Mouse (Mus musculus): ENCODE data around the gene Upb1.
"Not testable (repeated sequence)": the region's sequence is repeated elsewhere in the genome, so short reads cannot be mapped to it uniquely, and the experiment has no call there.

The Upb1 gene

DNA sequence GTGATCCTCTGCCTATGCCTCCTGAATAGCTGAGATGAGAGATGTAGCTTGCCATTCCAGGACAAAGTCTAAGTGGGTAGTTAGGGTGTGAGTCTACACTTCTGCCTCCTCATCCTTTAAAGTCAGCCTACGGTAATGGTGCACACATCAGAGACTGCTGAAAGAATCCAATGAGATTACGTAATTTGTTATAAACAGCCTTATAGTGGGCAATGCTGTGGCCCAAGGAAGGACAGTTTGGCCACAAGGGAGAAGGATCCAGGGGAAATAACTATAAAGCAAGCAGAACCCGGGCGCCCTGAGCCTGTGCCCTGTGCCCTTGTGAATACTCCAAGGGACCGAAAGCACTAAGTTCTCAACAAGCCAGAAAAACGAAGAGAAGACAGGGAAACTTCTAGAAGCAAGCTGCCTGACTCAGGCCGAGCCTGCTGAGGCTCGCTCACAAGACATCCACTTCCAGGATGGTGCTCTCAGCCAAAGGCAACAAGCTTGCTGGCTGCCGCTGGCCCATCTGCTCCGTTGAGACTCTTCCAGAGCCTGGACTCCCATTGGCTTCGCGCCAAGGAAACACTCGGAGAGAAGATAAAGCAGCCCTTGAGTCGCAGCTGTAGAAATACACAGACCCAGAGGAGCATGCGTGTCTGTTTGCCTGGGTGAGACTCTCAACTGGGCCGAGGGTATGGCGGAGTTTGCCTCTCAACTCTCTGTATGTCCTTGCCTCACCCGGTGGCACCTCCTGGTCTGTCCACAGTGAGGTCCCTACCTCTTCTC, 55.3 kb downstream of the Upb1 start:
- not testable (repeated sequence) for DNase-seq (ENCODE audit: low spot score in 2 of 2)

DNA sequence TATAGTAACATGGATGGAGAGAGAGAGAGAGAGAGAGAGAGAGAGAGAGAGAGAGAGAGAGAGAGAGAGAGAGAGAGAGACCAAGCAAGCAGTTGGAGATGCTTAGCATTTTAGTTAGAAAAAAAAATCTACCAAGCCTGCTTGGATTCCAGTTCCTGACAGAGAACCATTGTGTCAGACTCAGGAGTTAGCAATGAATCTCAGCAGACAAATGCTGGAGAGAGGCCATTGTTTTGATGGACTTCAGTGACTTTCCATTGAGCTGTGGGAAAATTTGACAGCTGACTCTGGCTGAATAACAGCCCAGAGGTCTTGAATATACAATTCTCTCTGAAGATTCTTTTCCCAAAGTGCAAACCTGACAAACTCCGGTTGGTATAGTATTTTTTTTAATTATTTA, 56.9 kb downstream of the Upb1 start:
- no peak for DNase-seq (ENCODE audit: low spot score in 2 of 2)

DNA sequence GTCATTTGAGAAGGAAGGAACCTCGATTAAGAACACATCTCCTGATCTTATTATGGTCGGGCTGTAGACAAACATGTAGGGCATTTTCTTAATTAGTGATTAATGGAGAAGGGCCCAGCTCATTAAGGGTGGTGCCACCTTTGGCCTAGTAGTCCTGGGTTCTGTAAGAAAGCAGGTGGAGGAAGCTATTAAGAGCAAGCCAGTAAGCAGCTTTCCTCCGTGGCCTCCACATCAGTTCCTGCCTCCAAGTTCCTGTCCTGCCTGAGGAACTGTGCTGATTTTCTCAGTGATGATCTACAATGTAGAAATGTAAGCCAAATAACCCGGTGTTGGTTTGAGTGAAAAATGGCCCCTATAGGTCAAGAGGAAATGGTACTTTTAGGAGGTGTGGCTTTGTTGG, 57.4 kb downstream of the Upb1 start:
- no peak for DNase-seq (ENCODE audit: low spot score in 2 of 2)

DNA sequence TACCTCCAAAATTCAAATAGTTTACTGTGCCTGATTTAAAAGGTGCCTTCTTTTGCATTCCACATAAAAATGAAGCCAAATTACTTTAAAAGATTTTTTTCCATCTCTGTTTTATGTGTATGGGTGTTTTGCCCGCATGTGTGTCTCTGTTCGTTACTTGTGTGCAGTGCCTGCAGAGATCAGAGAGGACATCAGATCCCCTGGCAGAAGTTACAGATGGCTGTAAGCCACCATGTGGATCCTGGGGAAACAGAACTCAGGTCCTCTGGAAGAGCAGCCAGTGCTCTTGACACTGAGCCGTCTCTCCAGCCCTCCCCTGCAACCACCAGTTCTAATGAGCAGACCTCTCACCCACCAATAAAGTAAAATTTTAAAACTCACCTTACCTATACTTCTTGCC, 61.8 kb downstream of the Upb1 start:
- no peak for DNase-seq (ENCODE audit: low spot score in 2 of 2)

DNA sequence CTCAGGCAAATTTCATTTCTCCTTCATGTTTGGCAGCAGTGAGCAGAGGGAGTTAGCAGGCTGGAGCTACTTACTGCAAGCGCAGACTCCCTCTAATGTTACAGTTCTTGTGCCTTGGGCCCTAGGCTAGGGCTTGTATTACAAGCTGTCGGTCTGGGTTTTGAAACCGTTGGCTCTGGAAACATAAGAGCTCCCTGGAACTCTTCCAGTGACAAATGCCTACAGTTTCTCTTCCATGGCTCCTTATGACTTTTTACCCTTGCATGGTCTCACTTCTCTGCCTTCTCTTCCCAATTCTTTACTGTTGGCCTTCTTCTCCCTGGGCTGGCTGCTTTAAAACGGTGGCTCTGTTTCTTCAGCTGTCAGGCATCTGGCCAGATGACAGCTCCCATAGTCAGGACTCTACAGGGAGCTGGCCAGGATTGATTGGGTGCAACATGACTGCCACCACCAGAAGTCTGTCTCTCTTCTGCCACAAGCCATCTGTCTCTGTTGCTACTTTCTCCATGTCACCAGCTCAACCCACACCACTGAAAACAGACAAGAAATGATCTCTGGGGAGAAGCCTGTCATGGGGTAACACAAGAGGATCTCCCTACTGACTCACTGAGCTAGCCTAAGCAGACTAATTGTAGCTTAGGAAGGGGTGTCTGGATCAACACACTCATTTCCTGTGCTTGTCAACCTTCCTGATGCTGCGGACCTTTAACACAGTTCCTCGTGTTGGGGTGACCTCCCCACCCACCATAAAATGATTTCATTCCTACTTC, 65.1 kb downstream of the Upb1 start:
- DNase-seq (ENCODE audit: low spot score in 2 of 2): no peak

DNA sequence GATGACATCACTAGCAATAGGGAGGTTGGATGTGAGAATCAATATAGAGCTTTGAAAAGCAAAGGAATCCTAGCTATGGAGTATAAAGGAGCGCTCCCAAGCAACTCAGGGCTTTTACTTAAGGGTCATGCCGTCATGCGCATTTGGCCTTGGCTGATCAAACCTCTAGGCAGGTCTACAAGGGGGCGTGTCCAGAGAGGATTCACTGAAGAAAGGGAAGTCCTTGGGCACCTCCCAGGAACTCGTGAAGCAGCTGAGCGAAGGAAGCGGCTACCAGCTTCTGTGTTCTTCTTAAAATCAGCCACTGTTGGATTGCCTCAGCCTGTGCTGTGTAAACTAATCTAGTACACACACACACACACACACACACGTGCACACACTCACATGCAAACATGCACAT, 72.5 kb downstream of the Upb1 start:
- no peak for DNase-seq (ENCODE audit: low spot score in 2 of 2)

DNA sequence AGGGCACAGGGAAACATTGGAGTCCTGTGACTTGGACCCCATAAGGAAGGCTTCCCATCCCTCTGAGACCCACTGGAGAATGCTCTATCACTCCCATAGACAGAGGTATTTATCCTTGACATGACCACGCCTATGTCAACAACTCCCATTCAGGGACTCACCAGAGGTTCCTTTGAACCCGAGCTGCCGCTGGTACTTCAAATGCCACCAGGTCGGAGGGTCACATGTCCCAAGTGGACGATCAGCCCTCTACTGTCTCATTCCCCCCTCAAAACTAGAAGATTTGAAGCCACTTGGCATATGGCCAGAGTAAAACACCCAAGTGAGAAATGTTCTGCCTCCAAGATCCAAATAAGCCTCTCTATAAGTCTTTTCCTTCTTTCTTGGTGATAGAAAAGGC, 73.7 kb downstream of the Upb1 start:
- DNase-seq (ENCODE audit: low spot score in 2 of 2): no peak

DNA sequence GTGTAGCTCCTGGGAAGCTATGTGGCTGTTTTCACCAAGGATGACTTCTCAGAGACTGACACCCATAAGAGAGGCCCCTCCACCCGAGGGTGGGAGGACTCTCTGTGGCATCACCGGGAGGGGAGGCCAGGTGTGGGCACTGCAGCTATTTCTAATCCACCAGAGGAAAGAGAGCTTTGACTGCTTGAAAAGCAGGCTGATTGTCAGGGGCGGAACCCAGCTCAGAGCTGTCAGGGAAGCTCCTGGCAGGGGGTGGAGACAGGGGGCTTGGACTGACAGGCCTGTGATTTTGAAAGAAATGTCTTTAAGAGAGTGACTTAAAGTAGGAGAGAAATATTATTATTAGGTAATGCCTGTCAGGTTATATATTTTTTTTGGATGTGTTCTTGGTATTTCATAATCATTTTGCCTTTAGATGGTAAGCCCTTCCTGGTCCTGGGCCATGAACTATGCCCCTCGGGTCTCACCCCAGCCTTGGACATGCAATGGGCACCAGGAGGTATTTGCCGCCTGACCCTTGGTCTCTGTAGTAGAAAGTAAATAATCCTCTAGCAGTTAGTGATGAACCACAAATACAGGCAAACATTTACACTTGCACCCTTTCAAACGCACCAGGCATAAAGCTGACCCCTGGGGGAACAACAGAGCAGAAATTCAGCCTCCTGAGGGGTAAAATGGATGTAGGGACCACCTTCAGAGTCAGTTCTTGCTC, 74.4 kb downstream of the Upb1 start:
- DNase-seq (ENCODE audit: low spot score in 2 of 2): not testable (repeated sequence)

DNA sequence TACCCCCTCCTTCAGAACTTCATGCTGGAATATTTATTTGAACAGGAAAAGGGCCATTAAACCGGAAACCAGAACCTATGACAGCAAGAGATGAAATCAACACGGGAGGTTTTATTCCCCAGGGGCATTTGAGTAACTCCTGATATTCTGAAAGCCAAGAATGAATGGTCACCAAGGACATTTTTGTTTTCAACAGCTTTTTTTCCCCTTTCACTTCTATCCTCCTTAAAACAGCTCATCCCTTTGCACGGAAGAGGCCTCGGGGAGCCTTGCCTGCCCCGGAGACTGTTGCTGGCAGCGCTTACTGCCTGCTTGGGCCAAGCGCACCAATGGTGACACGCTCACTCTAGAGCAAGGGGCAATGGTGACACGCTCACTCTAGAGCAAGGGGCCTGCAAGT, 76.1 kb downstream of the Upb1 start:
- DNase-seq (ENCODE audit: low spot score in 2 of 2): no peak

DNA sequence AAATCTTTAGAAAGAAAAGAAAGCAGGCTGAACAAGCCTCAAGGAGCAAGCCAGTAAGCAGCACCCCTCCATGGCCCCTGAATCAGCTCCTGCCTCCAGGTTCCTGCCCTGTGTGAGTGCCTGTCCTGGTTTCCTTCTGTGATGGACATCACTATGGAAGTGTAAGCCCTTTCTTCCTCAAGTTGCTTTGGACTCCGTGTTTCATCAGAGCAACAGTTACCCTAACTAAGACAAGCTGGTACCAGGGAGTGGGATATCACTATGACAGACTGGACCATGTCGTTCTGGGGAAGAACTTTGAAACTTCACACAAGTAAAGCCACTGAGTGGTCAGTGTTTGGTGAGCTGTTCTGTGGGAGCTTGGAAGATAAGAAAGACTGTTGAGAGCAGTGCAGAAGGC, 79.0 kb downstream of the Upb1 start:
- no peak for DNase-seq (ENCODE audit: low spot score in 2 of 2)

DNA sequence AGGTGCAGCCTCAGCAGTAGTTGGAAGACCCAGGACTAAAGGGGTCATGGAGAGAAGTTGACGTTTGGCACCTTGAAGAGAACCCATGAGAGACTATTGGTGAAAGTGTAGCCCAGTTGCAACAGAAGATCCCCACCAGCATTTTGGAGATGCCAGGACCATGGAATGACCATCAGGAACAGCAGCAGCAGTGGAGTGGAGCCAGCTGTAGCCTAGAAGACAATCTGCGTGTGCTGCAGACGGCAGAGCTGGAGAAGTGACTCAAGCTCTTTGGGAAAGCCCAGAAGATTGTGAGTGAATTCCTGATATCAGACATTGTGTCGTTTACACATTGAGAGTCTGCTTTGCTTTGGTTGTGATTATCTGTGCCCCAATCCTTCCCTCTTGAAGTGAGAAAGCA, 80.8 kb downstream of the Upb1 start:
- no peak for DNase-seq (ENCODE audit: low spot score in 2 of 2)

DNA sequence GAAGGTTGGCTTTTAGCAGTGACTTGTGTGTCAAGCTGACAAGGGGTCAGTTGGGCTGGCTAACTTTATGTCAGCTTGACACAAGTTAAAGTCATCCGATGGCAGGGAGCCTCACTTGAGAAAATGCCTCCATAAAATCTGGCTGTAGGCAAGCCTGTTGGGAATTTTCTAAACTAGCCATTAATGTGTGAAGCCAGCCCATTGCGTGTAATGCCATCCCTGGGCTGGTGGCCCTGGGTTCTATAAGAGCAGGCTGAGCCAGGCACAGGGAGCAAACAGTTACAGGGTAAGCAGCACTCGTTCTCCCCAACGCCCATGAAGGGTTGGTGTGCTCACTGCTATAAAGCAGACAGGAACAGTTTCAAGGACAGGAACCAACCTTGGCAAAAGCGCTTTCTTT, 81.4 kb downstream of the Upb1 start:
- DNase-seq (ENCODE audit: low spot score in 2 of 2): no peak

DNA sequence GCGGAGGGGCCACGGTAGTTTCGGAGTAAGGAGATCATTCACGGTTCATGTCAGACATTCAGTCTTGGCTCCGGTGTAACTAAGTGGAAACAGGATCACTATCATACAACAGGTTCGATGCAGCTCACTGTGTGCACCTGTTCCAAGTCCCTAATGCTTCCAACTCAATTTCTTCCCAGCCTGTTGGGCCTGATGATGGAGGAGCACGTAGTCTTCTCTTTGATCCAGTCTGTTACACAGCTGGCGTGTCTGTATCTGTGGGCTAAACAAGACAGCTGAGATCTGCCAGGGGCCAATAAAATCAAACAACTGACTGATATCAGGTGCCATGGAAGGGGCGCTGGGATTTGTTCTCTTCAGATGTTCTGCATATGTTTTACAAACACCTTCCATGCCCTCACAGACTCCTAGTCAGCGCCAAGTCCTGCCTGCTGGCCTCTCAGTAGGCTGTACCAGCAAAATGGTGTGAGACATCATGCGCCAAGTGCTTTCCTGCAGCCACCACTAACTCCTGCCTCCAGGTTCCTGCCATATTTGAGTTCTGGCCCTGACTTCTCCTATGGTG, 82.1 kb downstream of the Upb1 start:
- DNase-seq (ENCODE audit: low spot score in 2 of 2): no peak

DNA sequence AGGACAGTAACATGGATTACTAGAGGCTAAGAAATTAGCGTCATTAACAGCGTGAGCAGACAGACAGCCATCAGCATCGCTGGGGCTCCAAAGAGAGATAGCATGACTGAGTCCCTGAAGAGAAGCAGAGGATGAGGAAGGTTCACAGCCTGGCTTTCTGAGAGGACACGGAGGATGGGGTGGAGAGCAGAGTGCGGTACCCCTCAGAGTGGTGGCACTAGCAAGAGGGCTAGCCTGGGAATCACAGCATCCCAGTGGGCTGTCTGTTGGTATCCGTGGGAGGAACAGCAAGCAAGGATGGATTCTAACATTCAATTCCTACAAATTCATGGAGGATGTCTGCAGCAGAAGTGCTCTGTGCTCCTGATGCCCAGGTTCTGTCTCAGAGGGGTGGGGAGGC, 83.2 kb downstream of the Upb1 start:
- no peak for DNase-seq (ENCODE audit: low spot score in 2 of 2)

DNA sequence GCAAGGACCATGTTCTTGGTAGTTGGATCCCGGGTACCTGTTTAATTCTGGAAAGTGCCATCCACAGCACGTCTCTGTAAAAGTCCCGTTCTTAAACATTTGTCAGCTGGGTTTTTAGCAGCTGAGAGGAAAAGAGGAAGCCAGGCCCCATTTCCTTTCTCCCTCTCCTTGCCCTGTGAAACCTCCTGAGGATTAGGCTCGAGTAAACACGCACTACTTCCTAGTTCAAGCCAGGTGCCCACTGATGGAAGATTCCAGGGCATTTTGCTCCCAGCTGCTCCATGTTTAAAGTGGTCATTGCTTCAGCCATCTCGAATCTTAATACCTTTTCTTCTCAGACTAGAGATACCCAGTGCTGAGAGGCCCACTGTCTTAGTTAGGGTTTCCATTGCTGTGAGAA, 83.9 kb downstream of the Upb1 start:
- DNase-seq (ENCODE audit: low spot score in 2 of 2): no peak

DNA sequence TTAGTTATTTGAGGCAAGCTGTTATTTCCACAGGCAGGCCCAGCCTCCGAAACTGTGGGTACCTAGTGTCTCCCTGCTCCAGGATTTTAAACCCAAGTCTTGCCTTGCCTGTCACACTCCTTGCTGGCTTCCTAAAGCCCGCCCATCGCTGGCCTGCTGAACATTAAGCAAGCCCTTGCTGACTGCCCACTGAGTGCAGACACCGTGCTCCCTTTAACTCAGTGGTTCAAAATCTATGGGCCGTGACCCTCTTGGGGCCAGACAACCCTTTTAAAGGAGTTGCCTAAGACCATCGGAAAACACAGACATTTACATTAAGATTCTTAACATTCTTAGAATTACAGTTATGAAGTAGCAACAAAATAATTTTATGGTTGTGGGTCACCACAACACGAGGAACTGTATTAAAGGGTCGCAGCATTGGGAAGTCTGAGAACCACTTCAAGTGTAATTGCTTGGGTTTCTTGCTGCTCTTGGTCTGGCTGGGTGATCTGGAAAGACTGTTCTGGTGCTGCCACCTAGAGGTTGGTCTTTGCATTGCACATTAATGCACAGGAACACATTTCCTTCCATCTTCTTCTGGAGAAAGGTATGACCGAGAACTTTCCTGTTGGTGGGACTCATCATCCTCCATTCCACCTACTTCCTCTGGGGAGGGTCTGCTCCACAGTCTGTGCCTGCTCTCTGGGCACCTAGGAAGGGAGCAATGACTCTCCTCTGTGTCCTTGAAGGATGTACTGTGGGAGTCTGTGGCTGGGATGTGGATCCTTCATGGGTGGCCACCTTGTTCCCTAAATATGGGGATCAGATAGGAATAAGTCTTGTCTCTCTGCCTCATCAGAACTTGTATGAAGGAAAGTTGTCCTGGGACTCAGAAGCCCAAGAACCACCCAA, 85.4 kb downstream of the Upb1 start:
- DNase-seq (ENCODE audit: low spot score in 2 of 2): peak; percentile 72 to 81

DNA sequence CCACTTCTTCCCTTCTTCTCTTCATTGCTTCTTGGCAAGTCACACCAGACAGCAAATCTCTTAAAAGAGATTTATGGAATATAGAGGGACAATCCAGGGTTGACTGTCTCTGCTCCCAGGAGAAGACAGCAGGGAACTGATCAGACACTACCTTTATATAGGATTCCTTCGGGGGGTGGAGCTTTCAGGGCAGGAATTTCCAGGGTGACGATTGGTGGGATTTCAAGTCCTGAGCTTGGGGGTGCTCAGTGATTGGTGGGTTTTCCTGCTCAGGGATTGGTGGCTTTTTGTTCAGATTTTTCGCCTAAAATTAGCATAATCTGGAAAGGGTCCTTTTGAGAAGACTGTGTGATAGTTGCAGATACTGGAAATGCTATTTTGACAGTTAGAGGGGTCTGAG, 86.2 kb downstream of the Upb1 start:
- DNase-seq (ENCODE audit: low spot score in 2 of 2): no peak

DNA sequence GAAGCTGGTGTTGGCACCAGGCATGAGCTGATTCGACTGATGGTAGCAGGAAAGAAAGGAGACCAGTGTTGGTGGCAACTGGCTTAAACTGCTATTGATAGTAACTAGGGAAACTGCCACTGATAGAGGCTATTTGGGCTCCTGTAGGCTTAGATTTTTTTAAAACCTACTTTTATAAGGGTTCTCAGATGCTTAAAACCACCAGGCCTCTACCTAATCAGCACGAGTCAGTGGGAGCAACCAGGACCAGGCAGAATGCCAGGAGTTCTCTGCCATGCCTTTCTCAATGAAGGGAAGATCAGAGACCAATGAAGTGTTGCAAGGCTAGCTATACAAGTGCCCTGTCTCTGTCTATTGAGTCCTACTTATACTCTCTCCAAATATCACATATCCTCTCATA, 88.6 kb downstream of the Upb1 start:
- DNase-seq (ENCODE audit: low spot score in 2 of 2): no peak

DNA sequence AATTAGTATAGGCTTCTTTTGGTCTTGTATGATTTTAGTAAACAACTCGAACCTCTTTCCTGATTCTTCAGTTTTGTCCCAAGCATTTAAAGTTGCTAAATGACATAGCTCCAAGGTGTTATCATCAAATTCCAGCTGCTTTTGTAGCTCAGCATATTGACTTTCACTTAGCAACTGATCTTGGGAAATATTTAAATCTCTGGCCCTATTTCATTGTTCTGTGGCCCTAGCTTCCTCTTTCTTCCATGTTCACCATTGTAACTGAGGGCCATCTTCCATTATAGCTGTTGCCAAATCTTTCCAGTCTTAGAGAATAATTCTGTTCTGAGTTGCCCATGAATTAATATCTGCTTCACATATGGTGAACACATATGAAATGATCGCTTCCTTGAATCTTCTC, 89.8 kb downstream of the Upb1 start:
- DNase-seq (ENCODE audit: low spot score in 2 of 2): no peak

Measured in frontal cortex, postnatal 25 days (tissue).